11 mouse cellular contexts compared by ENCODE assay signal in the genomic region with DNA sequence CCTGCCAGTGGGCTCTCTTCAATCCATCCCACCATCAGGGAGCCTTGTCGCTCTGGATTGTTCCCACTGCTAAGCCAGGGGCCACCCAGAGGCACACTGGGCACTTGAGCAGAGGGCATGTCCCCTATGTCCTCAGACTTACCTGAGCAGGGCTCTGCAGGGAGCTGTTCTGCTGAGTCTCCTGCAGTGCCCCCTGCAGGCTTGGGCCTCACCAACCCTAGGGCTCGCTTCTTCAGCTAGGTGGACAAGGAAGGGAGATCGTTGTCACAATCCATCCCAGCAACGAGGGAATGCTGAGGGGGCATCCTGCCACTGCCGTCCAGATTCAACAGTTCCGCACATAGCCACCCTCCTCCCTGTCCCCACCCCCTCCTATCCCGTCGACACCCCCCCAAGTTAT. TPM values are rescaled to one million over a fixed set of nuclear protein-coding genes. Genes with fewer than 3 reads are reported as not detected.
DNase-seq lines count a peak whose midpoint lies in the region; ATAC-seq and TF ChIP-seq lines count a peak whose summit lies in the region.
"Had no signal": no experiment of that assay in that cellular context is flagged by ENCODE, and none has a peak within 500 bp of the region (broad histone marks: within the 10 kb centered on the region; RNA-seq: fewer than 3 reads in every experiment).

No protein-coding gene starts in this region.

- WGBS in liver, embryonic 13.5 days (ENCODE audit: insufficient replicate concordance) = 61% methylated on average over 8 of the region's 8 CpGs

- H3K4me1 ChIP-seq in liver, embryonic 13.5 days (replicated peaks) = peaks cover 13% of the 10 kb centered on the region

- DNase-seq in embryo, embryonic 10.5 days (ENCODE audit: low spot score) = peak; percentile 26
- no peak for DNase-seq in embryo, embryonic 11 days
- no peak for DNase-seq in left cerebral cortex, adult 2 months (ENCODE audit: extremely low spot score in 1 of 2, low spot score in 2 of 2)
- DNase-seq in left cerebral cortex, postnatal 36 days (ENCODE audit: low spot score in 2 of 2) = no peak
- DNase-seq in ES-CJ7 (ENCODE audit: low read depth, low spot score) = peak; percentile 40
- DNase-seq in liver, embryonic 13.5 days = no peak
- DNase-seq in left cerebral cortex, adult 9 months (ENCODE audit: low spot score in 2 of 2) = no peak
- DNase-seq in adrenal gland, postnatal 10 days = no peak
- DNase-seq: cerebellum, adult 11-12 months; right cerebral cortex, postnatal 4 days had no signal

- peaks cover 11% of the 10 kb centered on the region for H3K36me3 ChIP-seq in liver, embryonic 13.5 days

- peak; percentile 18 for TF ChIP-seq CTCF in left cerebral cortex, adult 2 months (IDR thresholded peaks at IDR 0.05)

- no peaks in the 10 kb centered on the region for H3K9me3 ChIP-seq in liver, embryonic 13.5 days (replicated peaks)

- H3K4me2 ChIP-seq in liver, embryonic 13.5 days = no peak overlapping the region

- H3K27ac ChIP-seq in left cerebral cortex, adult 2 months = no peak overlapping the region; the same call in 1 of the 2 replicates
- H3K27ac ChIP-seq in liver, embryonic 13.5 days = no peak overlapping the region

- no peaks in the 10 kb centered on the region; the same call in 1 of the 2 replicates for H3K27me3 ChIP-seq in liver, embryonic 13.5 days

- no peak overlapping the region for H3K4me3 ChIP-seq in left cerebral cortex, adult 2 months
- no peak overlapping the region for H3K4me3 ChIP-seq in liver, embryonic 13.5 days (replicated peaks)
- H3K4me3 ChIP-seq: erythroblast, embryonic 14.5 days had no signal

- intact Hi-C loops in left cerebral cortex, adult 2 months (cut with DNase I) = no loop called here
- intact Hi-C loops in left cerebral cortex, postnatal 36 days (cut with DNase I) = no loop called here

- no peak overlapping the region for H3K9ac ChIP-seq in liver, embryonic 13.5 days

- 0 out of 2 replicates have a peak, but pooled peaks have one; percentile 26 for ATAC-seq in liver, embryonic 13.5 days (ENCODE audit: low read depth)

RNA-seq across cellular contexts. Expression of a gene that starts 6.0 kb away (rescaled TPM):
- total RNA-seq in left cerebral cortex, adult 2 months (2021) = 1 to 10 TPM; 5.0 to 6.2 TPM
- total RNA-seq in left cerebral cortex, postnatal 36 days (2021) = 1 to 10 TPM; 4.9 to 6.0 TPM
- polyA plus RNA-seq in liver, embryonic 13.5 days (2015; fragmentation: Nextera tagmentation; extraction: Ambion mirVana) = 7.0 and 7.2 TPM in 2 replicates
- total RNA-seq in adrenal gland, postnatal 10 days (2021) = 10 to 100 TPM; 15.5 to 17.7 TPM

RNA-seq across cellular contexts. Expression of a gene that starts 23.6 kb away (rescaled TPM):
- total RNA-seq in left cerebral cortex, adult 2 months (2021) = 1 to 10 TPM; 4.8 TPM
- total RNA-seq in left cerebral cortex, postnatal 36 days (2021) = 1 to 10 TPM; 3.6 to 4.3 TPM
- 1.1 and 1.3 TPM in 2 replicates for polyA plus RNA-seq in liver, embryonic 13.5 days (2015; fragmentation: Nextera tagmentation; extraction: Ambion mirVana)
- 10 to 100 TPM; 12.0 to 12.4 TPM for total RNA-seq in adrenal gland, postnatal 10 days (2021)

Comparison
In these comparisons a context has a peak if more than half of its experiments do, and no peak if none do; other contexts are left out.
1. DNase-seq: peak in embryo, embryonic 10.5 days (single experiment) and ES-CJ7 (single experiment); none in embryo, embryonic 11 days (single experiment), left cerebral cortex, adult 2 months (0 of 2), left cerebral cortex, postnatal 36 days (0 of 2), liver, embryonic 13.5 days (single experiment), left cerebral cortex, adult 9 months (0 of 2) and adrenal gland, postnatal 10 days (single experiment).